Mouse (Mus musculus): ENCODE measurements at regions not wholly inside any gene's neighbourhood (a gene's known extent, or its start where the extent isn't known, plus 50 kb on each side); places are given as distances from the start of the nearest gene placed in this dataset.

GRCm38 (mm10) chr2:94590494-94590893 lies 152.6 kb upstream of the Api5 start:
- peak; percentile 83 for DNase-seq (ENCODE audit: low read depth, low spot score)

- no peak for DNase-seq (ENCODE audit: low read depth, low spot score)
These were observed 149.3 kb upstream of the Api5 start for GRCm38 (mm10) chr2:94587255-94587654.

- DNase-seq (ENCODE audit: low read depth, low spot score) = no peak
These were observed 133.7 kb upstream of the Api5 start for GRCm38 (mm10) chr2:94571646-94572045.

- no peak for DNase-seq (ENCODE audit: low read depth, low spot score)
These were observed 103.4 kb upstream of the Api5 start for GRCm38 (mm10) chr2:94541230-94541905.

- no peak for DNase-seq (ENCODE audit: low read depth, low spot score)
These were observed 98.7 kb upstream of the Api5 start for GRCm38 (mm10) chr2:94536631-94537030.

- DNase-seq (ENCODE audit: low read depth, low spot score) = no peak
These were observed 93.2 kb upstream of the Api5 start for GRCm38 (mm10) chr2:94531175-94531574.

GRCm38 (mm10) chr2:94524536-94524935 lies 86.6 kb upstream of the Api5 start:
- peak; percentile 74 for DNase-seq (ENCODE audit: low read depth, low spot score)

GRCm38 (mm10) chr2:94516866-94517265 lies 78.9 kb upstream of the Api5 start:
- no peak for DNase-seq (ENCODE audit: low read depth, low spot score)

GRCm38 (mm10) chr2:94512027-94512426 lies 74.1 kb upstream of the Api5 start:
- DNase-seq (ENCODE audit: low read depth, low spot score) = no peak

- DNase-seq (ENCODE audit: low read depth, low spot score) = peak; percentile 49
These were observed 62.7 kb upstream of the Api5 start for GRCm38 (mm10) chr2:94500649-94501048.

GRCm38 (mm10) chr2:94498516-94498915 lies 60.6 kb upstream of the Api5 start:
- no peak for DNase-seq (ENCODE audit: low read depth, low spot score)
